Mouse (Mus musculus) skeletal muscle tissue, adult 2 months (tissue): Measurements from ENCODE around the gene Zfp367.

Experiments used
- DNase-seq: peaks from one replicate; pipeline ENCODE4 v3.0.0-alpha.2; 2012; ENCODE audit warnings: low read depth, low spot score

Gene Zfp367

DNA sequence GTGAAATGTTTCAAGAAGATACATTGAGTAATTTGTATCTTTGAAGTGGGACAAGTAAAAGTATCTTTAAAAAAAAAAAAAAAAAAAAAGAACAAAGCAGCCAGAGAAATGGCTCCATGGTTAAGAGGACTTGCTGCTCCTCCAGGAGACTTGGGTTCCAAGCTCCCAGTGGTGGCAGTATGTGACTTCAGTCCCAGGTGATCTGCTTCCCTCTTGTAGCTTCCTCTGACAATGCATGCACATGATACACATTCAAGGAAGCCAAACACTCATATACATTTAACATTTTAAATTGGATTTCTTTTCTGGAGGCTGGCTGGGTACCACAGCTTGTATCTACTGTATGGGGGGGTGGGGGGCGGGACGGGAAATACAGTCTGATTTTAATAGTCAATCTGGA is 1.6 kb upstream of the Zfp367 start:
- no peak for DNase-seq

DNA sequence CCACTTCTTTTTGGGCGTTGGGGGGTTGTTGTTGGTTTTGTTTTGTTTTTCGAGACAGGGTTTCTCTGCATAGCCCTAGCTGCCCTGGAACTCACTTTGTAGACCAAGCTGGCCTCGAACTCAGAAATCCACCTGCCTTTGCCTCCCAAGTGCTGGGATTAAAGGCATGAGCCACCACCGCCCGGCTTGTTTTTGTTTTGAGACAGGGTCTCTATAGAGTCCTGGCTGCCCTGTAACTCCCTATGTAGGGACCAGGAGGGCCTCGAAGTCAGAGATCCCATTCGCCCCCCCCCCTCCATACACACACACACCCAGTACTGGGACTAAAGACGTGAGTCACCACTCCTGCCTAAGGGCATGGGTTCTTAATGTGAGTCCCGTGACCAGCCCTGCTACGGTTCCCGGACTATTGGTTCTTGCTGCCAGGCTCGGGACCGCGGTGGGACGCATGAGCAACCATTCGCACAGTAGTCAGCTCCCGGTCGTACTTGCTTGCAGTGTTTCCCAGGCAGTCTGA is 807 bp upstream of the Zfp367 start:
- DNase-seq: no peak

DNA sequence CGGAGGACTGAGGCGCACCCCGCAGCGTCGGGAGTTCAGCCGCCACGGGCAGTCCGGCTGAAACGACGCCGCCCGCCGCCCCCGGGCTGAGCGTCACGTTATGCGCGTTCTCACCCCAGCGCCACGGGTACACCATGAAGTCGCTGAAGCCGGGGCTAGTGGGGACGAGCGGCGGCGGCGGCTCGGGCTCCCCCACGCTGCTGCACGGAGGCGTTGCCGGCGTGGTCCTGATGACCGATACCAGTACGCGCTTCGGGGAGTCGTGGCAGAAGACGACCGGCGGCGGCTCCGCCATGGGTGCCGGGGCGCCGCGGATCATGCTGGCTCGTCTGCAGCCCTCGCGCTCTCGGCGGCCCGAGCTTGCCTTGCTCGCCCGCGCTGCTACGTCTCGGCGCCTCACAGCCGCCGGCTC is 325 bp downstream of the Zfp367 start:
- DNase-seq: no peak

DNA sequence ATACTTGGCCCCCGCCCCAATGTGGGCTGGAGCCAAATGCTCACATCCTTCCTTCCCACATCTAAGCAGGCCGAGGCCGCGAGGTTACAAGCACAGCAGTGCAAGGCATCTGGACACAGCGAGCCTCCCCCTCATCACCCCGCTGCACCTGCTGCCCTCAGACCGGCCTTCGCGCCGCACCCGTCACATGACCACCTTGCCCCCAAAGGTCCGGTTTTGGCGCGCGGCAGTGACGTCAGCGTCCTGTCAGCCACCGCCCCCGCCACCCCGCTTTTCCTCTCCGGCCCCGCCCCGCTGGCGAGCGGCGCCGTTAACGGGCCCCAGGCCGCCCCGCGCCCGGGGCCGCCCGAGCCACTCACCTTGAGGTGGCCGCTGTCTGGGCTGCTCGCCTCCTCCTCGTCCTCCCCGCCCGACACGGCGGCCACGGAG is 747 bp downstream of the Zfp367 start:
- DNase-seq: peak; percentile 66

DNA sequence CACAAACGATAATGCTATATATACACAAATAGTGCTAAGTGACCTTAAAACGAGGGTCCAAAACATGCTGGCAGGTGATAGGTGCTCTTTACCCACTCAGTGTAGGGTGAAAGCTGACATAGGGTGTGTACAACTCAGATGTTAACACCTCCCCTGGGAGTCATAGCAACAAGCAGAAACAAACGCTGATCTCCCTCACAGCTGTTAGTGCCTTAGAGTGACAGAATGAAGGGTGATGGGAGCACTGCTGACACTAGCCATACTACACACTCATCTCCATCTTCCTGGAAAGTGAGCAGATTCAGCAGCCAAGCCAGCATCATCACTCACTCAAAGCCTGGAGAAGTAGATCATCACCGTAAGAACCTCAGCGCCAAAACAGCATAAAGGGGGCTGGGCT is 2.9 kb downstream of the Zfp367 start:
- DNase-seq: no peak

DNA sequence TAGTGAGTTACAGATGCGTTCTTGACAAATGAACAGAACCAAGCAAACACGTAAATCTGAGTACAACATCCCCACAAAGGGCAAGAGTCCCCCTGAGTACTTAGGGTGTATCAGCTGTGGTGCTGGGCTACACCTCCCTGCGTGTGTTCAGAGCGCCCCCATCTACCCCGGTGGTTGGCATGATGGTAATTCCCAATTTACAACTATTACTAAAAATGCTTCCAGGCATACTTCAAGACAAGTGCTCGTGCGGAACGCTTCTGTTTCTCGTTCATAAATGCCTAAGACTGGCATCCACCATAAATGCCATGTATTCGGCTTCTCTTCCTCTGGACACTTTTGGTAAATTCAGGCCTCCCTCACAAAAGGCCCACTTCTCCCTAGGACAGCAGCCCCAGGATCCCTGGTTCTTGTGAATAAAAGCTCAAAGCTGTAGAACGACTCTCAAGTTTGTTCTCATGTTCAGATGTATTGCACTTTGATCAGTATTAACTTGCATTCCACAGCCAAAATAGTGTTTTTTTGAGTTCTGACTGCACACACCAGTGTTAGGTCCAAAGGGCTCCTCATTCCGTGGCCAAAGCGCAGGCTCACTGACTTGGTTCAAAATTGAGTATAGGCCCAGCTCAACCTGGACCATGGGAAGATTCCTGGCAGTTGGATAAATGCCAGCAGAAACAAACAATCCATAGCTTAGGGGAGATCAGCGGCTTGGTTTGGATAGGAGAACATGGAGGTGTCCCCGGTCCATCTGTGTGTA is 23.2 kb downstream of the Zfp367 start:
- no peak for DNase-seq

DNA sequence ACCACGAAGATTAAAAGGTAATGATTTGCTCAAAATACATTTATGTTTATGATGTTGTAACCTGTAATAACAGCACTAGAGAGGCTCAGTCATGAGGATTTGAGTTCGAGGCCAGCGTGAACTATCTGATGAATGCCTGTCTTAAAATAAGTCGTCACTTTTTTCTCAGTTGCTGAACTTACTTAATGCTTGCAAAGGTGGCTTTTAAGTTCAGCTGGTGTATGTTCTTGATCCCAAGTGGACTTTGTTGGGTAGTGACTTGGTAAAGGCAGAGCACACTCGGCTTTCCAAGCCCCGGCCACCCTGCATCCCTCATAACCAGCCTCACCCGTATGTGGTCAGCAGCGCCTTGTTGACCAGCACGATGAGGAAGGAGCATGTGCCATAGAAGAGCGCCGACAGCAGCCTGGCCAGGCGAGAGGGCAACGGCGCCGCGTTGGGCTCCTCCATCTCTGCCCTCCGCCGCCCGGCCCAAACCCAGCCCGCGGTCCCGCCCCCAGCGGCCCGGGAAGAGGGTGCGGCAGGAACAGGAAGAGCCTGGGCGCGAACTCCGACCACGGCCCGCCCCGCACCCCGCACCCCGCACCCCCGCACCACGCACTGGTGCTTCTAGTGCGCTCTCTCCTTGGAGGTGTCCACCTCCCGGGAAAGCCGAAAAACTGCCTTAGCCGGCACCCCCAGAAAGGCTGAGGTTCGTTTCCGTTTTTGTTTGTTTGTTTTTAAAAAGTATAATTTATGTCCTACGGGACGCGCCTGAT is 24.0 kb downstream of the Zfp367 start, which contains the start of gene Slc35d2:
Slc35d2 (minus strand) TSS at position 511 of the 758 bp plus-strand sequence.
- DNase-seq: no peak

DNA sequence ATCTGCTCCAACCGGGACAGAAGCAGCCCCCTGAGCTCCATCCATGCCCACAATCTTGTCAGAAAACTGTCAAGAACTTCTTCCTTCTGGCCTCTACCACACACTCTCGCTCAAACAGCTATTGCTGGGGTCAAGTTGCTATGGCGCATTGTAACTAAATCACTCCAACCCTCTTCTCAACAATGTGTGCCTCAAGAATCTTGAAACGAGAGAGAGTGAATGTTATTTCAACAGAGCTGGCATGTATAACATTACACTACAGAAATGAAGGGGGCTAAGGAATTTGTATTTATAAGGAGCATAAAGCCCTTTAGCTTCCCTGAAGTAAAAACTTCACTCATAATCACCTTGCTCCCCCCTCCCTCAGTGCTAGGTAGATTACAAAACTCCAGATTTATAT is 26.7 kb downstream of the Zfp367 start:
- no peak for DNase-seq

DNA sequence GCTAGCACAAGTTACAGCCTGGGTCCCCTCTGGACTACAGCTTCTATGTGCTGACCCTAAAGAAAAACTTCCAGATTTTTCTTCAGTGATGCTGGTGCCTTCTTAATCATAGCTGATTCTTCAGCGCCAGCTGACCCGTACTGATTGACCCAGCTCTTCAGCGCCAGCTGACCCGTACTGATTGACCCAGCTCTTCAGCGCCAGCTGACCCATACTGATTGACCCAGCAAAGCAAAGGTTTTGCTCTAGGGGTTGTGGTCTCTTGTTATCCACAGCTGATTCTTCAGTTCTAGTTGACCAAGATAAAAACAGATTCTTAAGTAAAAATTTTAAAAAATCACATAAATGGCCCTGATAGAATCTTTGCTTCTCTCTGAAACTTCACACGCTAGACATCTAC is 28.1 kb downstream of the Zfp367 start:
- DNase-seq: no peak

DNA sequence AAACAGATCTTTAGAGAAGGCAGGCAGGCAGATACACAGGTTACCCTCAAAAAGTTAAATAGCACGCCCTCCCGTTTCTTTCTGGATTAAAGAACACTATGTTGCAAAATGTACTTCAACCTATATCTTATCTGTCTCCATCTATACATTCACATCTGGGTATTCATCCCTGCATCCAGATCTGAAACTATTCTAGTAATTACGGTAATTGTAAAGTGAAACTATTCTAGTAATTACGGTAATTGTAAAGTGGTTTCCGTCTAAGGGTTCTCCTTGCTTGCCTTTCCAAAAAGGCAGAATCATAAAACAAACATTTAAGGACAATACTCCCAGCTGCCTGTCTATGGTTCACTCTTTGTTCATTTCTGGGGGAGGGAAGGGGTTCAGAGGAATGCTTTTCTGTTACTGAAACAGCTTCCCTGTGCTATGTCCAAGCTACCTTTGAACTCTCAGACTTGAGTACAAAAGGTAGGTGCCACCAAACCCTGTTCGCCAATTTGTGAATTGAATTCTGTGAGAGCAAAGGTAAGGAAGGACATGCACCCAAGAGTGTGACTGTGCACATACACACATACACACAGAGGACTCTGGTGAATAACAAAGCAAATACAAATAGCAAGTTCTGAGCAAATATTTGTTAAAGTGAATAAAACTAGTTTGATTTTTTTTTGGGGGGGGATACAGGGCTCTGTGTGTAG is 29.4 kb downstream of the Zfp367 start:
- no peak for DNase-seq

DNA sequence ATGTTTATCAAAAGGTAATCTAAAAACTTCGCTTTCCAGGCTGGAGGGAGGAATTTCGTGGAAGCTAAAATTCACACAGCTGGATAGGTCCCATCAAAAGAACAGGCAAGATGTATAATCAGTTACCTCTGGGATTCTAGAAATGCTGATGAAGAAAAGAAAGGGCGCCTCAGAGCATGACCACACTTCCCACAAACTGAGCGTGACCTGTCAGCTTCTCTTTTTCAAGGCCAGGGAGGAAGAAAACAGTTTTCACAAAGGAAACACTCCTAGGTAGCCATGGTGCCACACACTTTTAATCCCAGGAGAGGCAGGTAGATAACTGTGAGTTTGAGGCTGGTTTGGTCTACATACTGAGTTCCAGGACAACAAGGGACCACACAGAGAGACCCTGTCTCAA is 32.2 kb downstream of the Zfp367 start:
- no peak for DNase-seq

DNA sequence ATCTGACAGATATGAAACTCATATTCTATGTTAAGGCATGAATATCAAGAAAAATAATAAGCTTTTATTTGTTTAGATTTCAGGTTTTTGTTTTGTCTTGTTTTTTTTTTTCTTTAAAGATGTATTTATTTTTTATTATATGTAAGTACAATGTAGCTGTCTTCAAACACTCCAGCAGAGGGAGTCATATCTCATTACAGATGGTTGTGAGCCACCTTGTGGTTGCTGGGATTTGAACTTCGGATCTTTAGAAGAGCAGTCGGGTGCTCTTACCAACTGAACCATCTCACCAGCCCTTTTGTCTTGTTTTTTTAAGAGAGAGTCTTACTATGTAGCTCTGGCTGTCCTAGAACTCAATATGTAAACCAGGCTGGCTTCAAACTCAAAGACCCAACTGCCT is 35.6 kb downstream of the Zfp367 start:
- DNase-seq: no peak

DNA sequence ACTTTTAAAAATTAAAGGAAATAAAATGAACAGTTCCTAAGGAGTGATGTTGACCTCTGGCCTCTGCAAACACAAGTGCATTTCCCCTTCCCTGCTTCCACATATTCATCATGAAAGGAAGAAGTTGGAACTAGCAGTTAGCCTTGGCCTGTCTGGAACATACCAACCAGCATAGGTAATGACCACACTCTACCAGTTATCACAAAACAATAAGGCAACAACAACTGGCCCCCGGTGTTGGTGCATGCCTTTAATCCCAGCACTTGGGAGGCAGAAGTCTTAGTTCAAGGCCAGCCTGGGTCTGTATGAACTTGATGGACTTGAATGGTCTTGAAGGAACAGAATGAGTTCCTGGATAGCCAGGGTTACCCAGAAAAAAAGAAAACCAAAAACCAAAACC is 42.6 kb downstream of the Zfp367 start:
- no peak for DNase-seq

DNA sequence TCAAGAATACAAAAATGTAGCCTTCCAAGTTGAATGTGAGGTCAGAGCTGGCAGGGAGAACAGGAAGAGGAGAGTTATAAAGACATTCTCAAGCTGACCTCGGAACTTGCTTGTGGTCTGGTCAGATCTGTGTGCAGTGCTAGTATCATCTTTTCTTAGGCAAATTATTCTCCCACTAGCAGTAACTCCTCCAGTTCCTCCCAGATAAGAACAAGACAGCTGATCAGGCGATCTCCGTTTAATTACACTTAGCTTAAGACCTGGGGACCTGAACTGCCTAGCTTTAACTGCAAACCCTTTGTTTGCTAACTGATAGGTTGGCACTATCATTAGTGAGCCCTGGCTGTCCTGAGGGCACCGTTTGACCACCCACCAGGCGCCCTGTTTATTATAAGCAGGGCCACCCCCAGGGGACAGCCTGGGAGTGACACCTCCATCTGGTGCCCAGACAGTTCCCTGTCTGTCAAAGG is 44.6 kb downstream of the Zfp367 start:
- no peak for DNase-seq

DNA sequence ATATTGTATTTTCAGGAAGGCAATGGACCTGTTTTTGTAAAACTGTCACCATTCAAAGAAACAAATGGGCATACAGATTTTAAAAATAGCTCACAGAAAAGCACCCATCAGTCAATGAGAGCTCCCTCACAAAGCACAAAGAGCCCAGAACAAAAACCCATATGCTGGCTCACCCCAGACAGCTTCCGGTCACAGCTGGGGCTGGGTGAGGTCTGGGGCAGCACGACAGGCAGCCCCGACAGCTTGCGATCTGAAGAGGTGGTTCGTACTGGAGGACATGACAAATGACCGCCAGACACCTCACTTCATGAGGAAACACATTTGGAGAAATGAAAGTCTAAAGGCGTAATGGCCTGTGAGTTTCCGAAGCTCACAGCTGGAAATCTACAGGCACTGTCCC is 45.5 kb downstream of the Zfp367 start:
- no peak for DNase-seq

DNA sequence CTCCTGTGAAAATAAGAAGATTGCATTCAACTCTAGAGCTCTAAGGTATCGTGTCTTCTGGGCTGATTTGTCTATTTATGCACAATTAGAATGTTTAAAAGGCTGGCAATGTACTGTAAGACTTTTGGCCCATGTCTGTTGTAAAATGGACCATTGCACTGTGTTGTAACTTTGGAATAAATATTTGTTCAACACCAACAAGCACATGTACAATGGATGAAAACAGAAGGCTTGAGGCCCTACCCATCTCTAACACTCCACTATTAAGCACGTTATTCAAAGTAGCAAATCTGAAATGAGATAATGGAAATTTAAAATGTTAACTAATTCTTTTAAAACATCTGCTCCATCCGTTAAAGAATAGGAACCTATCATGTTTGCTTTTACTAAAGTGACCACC is 45.9 kb downstream of the Zfp367 start:
- DNase-seq: no peak

DNA sequence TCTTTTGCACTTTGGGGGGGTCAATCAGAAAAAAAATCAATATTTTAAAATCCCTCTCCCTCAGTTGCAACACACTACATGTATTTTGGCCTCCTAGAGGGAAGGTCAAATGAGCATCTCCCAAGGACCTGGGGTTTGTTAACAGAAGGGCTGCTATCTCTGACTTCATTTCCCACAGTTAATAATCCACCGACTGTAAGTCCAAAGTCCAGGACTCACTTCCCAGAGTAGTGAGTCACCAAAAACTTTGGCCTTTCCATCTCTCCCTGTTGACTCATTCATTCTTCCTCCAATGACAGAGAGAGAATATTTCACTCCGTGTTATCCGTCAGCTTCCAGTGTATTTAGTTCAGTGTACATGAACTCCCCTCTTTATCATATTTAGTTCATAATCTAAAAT is 47.3 kb downstream of the Zfp367 start:
- no peak for DNase-seq

DNA sequence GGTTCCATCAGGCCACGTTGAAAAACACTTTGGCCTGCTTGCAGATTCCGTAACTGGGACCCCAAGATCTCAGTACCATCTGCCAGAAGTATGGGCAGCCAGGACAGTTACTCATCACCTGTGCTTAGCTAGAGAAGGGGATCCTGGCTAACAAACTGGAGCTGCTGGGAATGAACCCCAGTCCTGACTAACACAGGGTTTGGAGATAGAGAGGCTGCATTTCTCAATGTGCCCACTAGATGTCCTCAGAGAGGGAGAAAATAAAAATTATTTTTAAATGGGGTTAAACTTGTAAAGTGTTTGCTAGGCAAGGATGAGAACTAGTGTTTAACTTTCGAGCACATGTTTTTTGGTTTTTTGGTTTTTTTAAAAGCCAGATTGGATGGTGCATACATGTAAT is 52.8 kb downstream of the Zfp367 start:
- no peak for DNase-seq

DNA sequence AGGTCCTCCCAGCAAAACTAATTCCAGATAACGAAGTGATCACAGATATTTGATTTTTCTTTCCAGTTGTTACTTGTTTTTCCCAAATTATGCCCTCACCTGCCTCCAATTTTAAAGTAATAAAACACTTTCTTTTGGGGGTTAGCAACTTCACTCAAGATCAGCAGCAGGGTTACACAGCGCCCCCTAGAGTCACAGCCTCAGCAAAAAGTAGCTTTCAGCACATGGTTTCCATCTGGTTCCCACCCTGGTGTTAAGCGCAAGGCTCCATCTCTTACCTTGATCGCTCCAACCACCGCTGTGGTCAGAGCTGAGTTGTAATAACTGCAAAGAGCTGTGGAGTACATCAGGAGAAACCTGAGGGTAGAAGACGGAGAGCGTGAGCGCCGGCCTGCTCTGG is 54.0 kb downstream of the Zfp367 start:
- DNase-seq: no peak

DNA sequence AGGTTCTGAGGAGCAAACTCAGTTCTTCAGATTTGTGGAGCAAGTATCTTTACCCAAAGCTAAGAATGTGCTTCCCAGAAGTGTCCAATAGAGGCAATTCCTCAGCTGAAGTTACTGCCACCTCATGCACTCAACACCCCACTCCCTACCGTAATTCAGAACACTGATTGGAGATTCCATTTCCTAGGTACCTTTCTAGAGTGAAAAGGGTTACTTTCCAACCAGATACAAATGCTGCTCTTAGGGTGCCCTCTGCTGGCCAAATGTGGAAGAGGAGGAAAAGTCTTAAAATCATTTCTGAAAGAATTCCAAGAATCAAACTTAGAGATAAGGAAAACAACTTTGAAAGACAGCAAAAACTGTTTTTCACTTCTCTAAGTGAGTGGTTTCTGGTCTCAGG is 59.7 kb downstream of the Zfp367 start:
- no peak for DNase-seq

DNA sequence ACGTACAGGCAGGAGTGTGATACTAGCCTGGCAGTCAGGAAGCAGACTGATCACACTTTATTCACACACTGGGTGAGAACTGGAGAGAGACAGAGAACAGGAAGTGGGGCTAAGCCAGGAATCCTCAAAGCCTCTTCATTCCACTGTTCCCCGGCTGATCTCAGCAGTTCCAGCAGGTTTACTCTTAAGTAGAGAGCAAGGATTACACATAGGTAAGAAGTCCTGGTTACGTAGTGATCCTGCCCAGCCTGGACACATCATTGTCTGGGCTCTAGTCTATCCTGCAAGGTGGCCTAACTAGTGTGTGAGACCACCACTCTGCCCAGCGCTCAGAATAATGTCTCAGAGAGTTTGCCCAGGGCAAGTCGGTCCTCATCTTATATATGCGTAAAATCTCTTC is 60.2 kb downstream of the Zfp367 start:
- DNase-seq: no peak

DNA sequence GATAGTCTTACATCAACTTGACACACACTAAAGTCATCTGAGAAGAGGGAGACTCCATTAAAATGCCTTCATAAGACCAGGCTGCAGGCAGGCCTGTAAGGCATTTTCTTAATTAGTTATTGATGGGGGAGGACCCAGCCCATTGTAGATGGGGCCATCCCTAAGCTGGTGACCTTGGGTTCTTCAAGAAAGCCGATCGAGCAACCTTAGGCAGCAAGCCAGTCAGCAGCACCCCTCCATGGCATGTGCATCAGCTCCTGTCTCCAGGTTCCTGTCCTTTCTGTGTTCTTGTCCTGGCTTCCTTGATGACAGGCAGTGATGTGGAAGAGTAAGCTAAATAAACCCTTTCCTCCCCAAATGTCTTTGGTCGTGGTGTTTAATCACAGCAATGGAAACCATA is 60.9 kb downstream of the Zfp367 start:
- DNase-seq: no peak
